Mouse (Mus musculus): ENCODE data around the gene Hspa8.
A peak's percentile ranks its signal among the peaks of the same experiment; 100 is the strongest.
"Not testable (repeated sequence)": the region's sequence is repeated elsewhere in the genome, so short reads cannot be mapped to it uniquely, and the experiment has no call there.

Gene Hspa8

GRCm38 (mm10) chr9:40784374-40784967, 16.3 kb upstream of the Hspa8 start:
- no peak for DNase-seq (ENCODE audit: low read depth)

GRCm38 (mm10) chr9:40785452-40785851, 15.3 kb upstream of the Hspa8 start:
- no peak for DNase-seq (ENCODE audit: low read depth)

GRCm38 (mm10) chr9:40786820-40787219, 14.0 kb upstream of the Hspa8 start:
- not testable (repeated sequence) for DNase-seq (ENCODE audit: low read depth)

GRCm38 (mm10) chr9:40791864-40792633, 8.7 kb upstream of the Hspa8 start:
- DNase-seq (ENCODE audit: low read depth), result peak; percentile 37

GRCm38 (mm10) chr9:40793581-40793980, 7.2 kb upstream of the Hspa8 start:
- DNase-seq (ENCODE audit: low read depth), result no peak

- DNase-seq (ENCODE audit: low read depth), result no peak
These were observed 6.5 kb upstream of the Hspa8 start for GRCm38 (mm10) chr9:40794251-40794650.

GRCm38 (mm10) chr9:40794926-40795325, 5.9 kb upstream of the Hspa8 start:
- DNase-seq (ENCODE audit: low read depth), result no peak

GRCm38 (mm10) chr9:40795562-40795961, 5.2 kb upstream of the Hspa8 start:
- peak; percentile 33 for DNase-seq (ENCODE audit: low read depth)

GRCm38 (mm10) chr9:40796054-40796453, 4.7 kb upstream of the Hspa8 start:
- DNase-seq (ENCODE audit: low read depth), result no peak

- no peak for DNase-seq (ENCODE audit: low read depth)
These were observed 2.4 kb upstream of the Hspa8 start for GRCm38 (mm10) chr9:40798247-40798960.

GRCm38 (mm10) chr9:40799112-40799511, 1.7 kb upstream of the Hspa8 start:
- no peak for DNase-seq (ENCODE audit: low read depth)

- DNase-seq (ENCODE audit: low read depth), result peak; percentile 90
These were observed 815 bp upstream of the Hspa8 start for GRCm38 (mm10) chr9:40799837-40800501.

GRCm38 (mm10) chr9:40801614-40802532, 1.1 kb downstream of the Hspa8 start:
- peak; percentile 65 for DNase-seq (ENCODE audit: low read depth)

GRCm38 (mm10) chr9:40802533-40802875, 1.7 kb downstream of the Hspa8 start:
- DNase-seq (ENCODE audit: low read depth), result not testable (repeated sequence)

- peak; percentile 70 for DNase-seq (ENCODE audit: low read depth)
These were observed 3.8 kb downstream of the Hspa8 start for GRCm38 (mm10) chr9:40804576-40804975.

GRCm38 (mm10) chr9:40805263-40805662, 4.5 kb downstream of the Hspa8 start:
- DNase-seq (ENCODE audit: low read depth), result peak; percentile 92

- peak; percentile 59 for DNase-seq (ENCODE audit: low read depth)
These were observed 5.9 kb downstream of the Hspa8 start for GRCm38 (mm10) chr9:40806440-40807288.

- peak; percentile 71 for DNase-seq (ENCODE audit: low read depth)
These were observed 6.6 kb downstream of the Hspa8 start for GRCm38 (mm10) chr9:40807289-40807920.

- no peak for DNase-seq (ENCODE audit: low read depth)
These were observed 7.5 kb downstream of the Hspa8 start for GRCm38 (mm10) chr9:40808061-40808906.
